Mouse (Mus musculus) ES-Bruce4 (cell line): ENCODE results near the gene Iqcb1.

Experiments
- CTCF ChIP-seq: IDR thresholded peaks from one replicate; pipeline ENCODE4 v1.8.1; 2011; ENCODE audit warnings: low read depth, low read length
- EP300 ChIP-seq: IDR thresholded peaks from 2 replicates; pipeline ENCODE4 v1.6.1; 2011; ENCODE audit warnings: low read depth, low read length; ENCODE audit not compliant: insufficient read depth
- POLR2A ChIP-seq: IDR thresholded peaks from one replicate; pipeline ENCODE4 v1.8.1; 2011; ENCODE audit warnings: low read length; ENCODE audit not compliant: insufficient read depth

DNA sequence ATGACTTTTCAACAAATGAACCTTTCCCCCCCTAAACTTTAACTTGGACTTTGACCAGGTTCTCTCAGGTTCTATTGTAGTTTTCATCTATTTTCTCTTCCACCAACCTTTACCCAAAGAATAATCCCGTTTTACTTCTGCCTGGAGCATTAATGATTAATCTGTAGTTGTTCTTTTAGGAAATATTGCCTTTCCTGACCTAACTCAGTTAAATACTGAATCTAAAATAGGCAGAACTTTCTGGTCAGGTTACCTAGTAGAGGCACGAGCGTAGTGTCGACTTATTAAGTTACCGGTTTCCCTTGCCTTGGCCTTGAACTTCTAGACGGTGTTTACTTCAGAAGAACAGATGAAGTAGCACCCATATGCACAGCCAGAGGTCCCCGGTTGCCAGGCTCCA lies 41.7 kb upstream of the Iqcb1 start:
- TF ChIP-seq POLR2A: no peak
- TF ChIP-seq CTCF: no peak
- TF ChIP-seq EP300: no peak
